Mouse (Mus musculus): ENCODE results near the gene Adk. TPM values are rescaled to one million over a fixed set of nuclear protein-coding genes. Genes with fewer than 3 reads are reported as not detected.
A peak's percentile ranks its signal among the peaks of the same experiment; 100 is the strongest.

Adk gene
- polyA plus RNA-seq, 1 experiment from 2014 or later: 223 TPM

- no peak overlapping the region for H3K4me2 ChIP-seq
- ATAC-seq (replicated peaks; ENCODE audit: insufficient number of reproducible peaks, insufficient read depth, low FRiP score, low read depth): no peak
- 44% methylated on average over 4 of the region's 4 CpGs for WGBS
- no peak overlapping the region for H3K27ac ChIP-seq
- H3K4me1 ChIP-seq (replicated peaks): peaks cover 3% of the 10 kb centered on the region; the same call in 1 of the 2 replicates
- H3K9ac ChIP-seq: no peak overlapping the region
- H3K9me3 ChIP-seq (replicated peaks): no peaks in the 10 kb centered on the region
- no peaks in the 10 kb centered on the region for H3K27me3 ChIP-seq
- H3K36me3 ChIP-seq: peaks cover 35% of the 10 kb centered on the region
- H3K4me3 ChIP-seq: no peak overlapping the region
Measured at GRCm38 (mm10) chr14:21039623-21040022, 12.8 kb upstream of the Adk start.

- Histone ChIP-seq H3K27me3 (no peaks in the 10 kb centered on the region), H3K4me1 (replicated peaks) (peaks cover 17% of the 10 kb centered on the region), H3K9ac (no peak overlapping the region), H3K27ac (no peak overlapping the region), H3K36me3 (peaks cover 8% of the 10 kb centered on the region), H3K4me2 (no peak overlapping the region), H3K9me3 (replicated peaks) (no peaks in the 10 kb centered on the region), H3K4me3 (no peak overlapping the region)
- ATAC-seq (replicated peaks; ENCODE audit: insufficient number of reproducible peaks, insufficient read depth, low FRiP score, low read depth): no peak
- 82% methylated on average over 2 of the region's 2 CpGs for WGBS
Measured at GRCm38 (mm10) chr14:21047840-21048239, 4.5 kb upstream of the Adk start.

GRCm38 (mm10) chr14:21048879-21049278 lies 3.5 kb upstream of the Adk start:
- ATAC-seq (replicated peaks; ENCODE audit: insufficient number of reproducible peaks, insufficient read depth, low FRiP score, low read depth): no peak
- H3K9ac ChIP-seq: no peak overlapping the region
- H3K27ac ChIP-seq: no peak overlapping the region
- H3K9me3 ChIP-seq (replicated peaks): no peaks in the 10 kb centered on the region
- H3K4me2 ChIP-seq: no peak overlapping the region
- no peaks in the 10 kb centered on the region for H3K27me3 ChIP-seq
- H3K4me3 ChIP-seq: no peak overlapping the region
- peaks cover 23% of the 10 kb centered on the region for H3K4me1 ChIP-seq (replicated peaks)
- H3K36me3 ChIP-seq: peaks cover 8% of the 10 kb centered on the region

DNA sequence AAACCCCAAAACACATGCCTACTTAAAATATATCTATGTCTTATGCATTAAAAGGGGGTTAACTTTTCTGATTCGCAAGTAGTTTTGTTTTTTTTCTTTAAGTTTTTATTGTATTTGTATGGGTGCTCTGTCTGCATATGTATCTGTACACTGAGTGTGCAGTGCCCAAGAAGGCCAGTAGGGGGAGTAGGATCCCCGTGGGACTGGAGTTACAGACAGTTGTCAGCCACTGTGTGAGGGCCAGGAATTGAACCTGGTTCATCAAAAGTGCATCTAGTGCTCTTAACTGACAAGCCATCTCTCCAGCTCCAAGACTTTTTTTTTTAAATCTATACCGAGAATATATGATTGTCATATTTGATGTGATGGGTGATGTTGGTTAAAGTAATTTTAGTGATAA lies 1.6 kb upstream of the Adk start:
- peaks cover 4% of the 10 kb centered on the region; the same call in 1 of the 2 replicates for H3K36me3 ChIP-seq
- H3K4me3 ChIP-seq: peak overlapping the region; percentile 77; the same call in 1 of the 2 replicates
- peaks cover 23% of the 10 kb centered on the region for H3K4me1 ChIP-seq (replicated peaks)
- no peak overlapping the region for H3K9ac ChIP-seq
- no peak for ATAC-seq (replicated peaks; ENCODE audit: insufficient number of reproducible peaks, insufficient read depth, low FRiP score, low read depth)
- peak overlapping the region; percentile 94; the same call in 1 of the 2 replicates for H3K4me2 ChIP-seq
- no peak overlapping the region for H3K27ac ChIP-seq
- no peaks in the 10 kb centered on the region for H3K9me3 ChIP-seq (replicated peaks)
- H3K27me3 ChIP-seq: no peaks in the 10 kb centered on the region
- 72% methylated on average over 3 of the region's 3 CpGs for WGBS

GRCm38 (mm10) chr14:21051380-21052111 lies 828 bp upstream of the Adk start:
- Histone ChIP-seq H3K4me1 (replicated peaks) (peaks cover 23% of the 10 kb centered on the region), H3K9me3 (replicated peaks) (no peaks in the 10 kb centered on the region), H3K27me3 (no peaks in the 10 kb centered on the region), H3K9ac (peak overlapping the region; percentile 79), H3K36me3 (no peaks in the 10 kb centered on the region), H3K4me2 (peak overlapping the region; percentile 94), H3K4me3 (peak overlapping the region; percentile 77), H3K27ac (peak overlapping the region; percentile 91)
- no peak for ATAC-seq (replicated peaks; ENCODE audit: insufficient number of reproducible peaks, insufficient read depth, low FRiP score, low read depth)
- WGBS: 8% methylated on average over 28 of the region's 28 CpGs

GRCm38 (mm10) chr14:21052781-21053130 lies 382 bp downstream of the Adk start:
- peak; percentile 82 for ATAC-seq (replicated peaks; ENCODE audit: insufficient number of reproducible peaks, insufficient read depth, low FRiP score, low read depth)
- Histone ChIP-seq H3K4me2 (peak overlapping the region; percentile 94), H3K4me1 (replicated peaks) (peaks cover 20% of the 10 kb centered on the region), H3K4me3 (peak overlapping the region; percentile 77), H3K9ac (peak overlapping the region; percentile 67), H3K9me3 (replicated peaks) (no peaks in the 10 kb centered on the region), H3K27me3 (no peaks in the 10 kb centered on the region), H3K27ac (peak overlapping the region; percentile 91), H3K36me3 (no peaks in the 10 kb centered on the region)
- under 1% methylated on average over 24 of the region's 25 CpGs for WGBS

DNA sequence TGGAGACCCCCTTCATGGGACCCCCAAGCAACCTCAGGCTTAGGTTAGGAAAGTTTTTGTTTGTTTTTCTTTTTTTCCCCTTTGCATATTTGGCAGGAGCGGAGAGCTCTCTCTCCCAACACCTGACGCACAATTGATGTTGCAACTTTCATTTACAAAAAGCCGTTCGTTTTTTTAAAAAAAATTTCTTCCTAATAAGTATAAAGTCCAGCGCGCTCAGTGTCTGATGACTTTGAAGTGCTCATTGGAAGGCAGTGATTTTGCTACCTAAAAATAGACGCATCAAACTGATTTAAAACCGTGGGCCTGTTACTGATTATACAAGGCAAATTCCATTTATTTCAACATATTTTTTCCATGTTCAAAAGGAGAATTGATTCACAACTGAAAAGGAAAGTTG lies 777 bp downstream of the Adk start:
- Histone ChIP-seq H3K4me3 (peak overlapping the region; percentile 77), H3K27me3 (no peaks in the 10 kb centered on the region), H3K4me2 (peak overlapping the region; percentile 94), H3K4me1 (replicated peaks) (peaks cover 18% of the 10 kb centered on the region), H3K9ac (peak overlapping the region; percentile 67), H3K36me3 (no peaks in the 10 kb centered on the region), H3K9me3 (replicated peaks) (no peaks in the 10 kb centered on the region), H3K27ac (peak overlapping the region; percentile 91)
- no peak for ATAC-seq (replicated peaks; ENCODE audit: insufficient number of reproducible peaks, insufficient read depth, low FRiP score, low read depth)
- WGBS: 4% methylated on average over 8 of the region's 8 CpGs

- Histone ChIP-seq H3K27me3 (no peaks in the 10 kb centered on the region), H3K27ac (peak overlapping the region; percentile 91; the same call in 1 of the 2 replicates), H3K4me1 (replicated peaks) (peaks cover 17% of the 10 kb centered on the region), H3K4me2 (peak overlapping the region; percentile 94), H3K4me3 (peak overlapping the region; percentile 77), H3K36me3 (no peaks in the 10 kb centered on the region), H3K9me3 (replicated peaks) (no peaks in the 10 kb centered on the region), H3K9ac (0 out of 2 replicates have a peak overlapping the region, but pooled peaks have one; percentile 67)
- ATAC-seq (replicated peaks; ENCODE audit: insufficient number of reproducible peaks, insufficient read depth, low FRiP score, low read depth): no peak
- WGBS: 42% methylated on average over 7 of the region's 7 CpGs
Measured at GRCm38 (mm10) chr14:21053586-21053985, 1.2 kb downstream of the Adk start.

- ATAC-seq (replicated peaks; ENCODE audit: insufficient number of reproducible peaks, insufficient read depth, low FRiP score, low read depth): no peak
- WGBS: 79% methylated on average over 2 of the region's 2 CpGs
Measured at GRCm38 (mm10) chr14:21058972-21059371, 6.6 kb downstream of the Adk start.

GRCm38 (mm10) chr14:21062766-21063513 lies 10.6 kb downstream of the Adk start:
- Histone ChIP-seq H3K27me3 (no peaks in the 10 kb centered on the region), H3K36me3 (no peaks in the 10 kb centered on the region), H3K9me3 (replicated peaks) (no peaks in the 10 kb centered on the region), H3K4me2 (no peak overlapping the region), H3K9ac (no peak overlapping the region), H3K4me3 (no peak overlapping the region), H3K4me1 (replicated peaks) (peaks cover 19% of the 10 kb centered on the region), H3K27ac (no peak overlapping the region)
- no peak for ATAC-seq (replicated peaks; ENCODE audit: insufficient number of reproducible peaks, insufficient read depth, low FRiP score, low read depth)
- 66% methylated on average over 5 of the region's 5 CpGs for WGBS

More at GRCm38 (mm10) chr14:21058972-21059371, 6.6 kb downstream of the Adk start:
- H3K27ac ChIP-seq: no peak overlapping the region
- H3K9ac ChIP-seq: no peak overlapping the region
- no peaks in the 10 kb centered on the region for H3K27me3 ChIP-seq
- no peak overlapping the region for H3K4me2 ChIP-seq
- H3K36me3 ChIP-seq: no peaks in the 10 kb centered on the region
- H3K4me3 ChIP-seq: no peak overlapping the region
- H3K4me1 ChIP-seq (replicated peaks): peaks cover 5% of the 10 kb centered on the region; the same call in 1 of the 2 replicates
- no peaks in the 10 kb centered on the region for H3K9me3 ChIP-seq (replicated peaks)

DNA sequence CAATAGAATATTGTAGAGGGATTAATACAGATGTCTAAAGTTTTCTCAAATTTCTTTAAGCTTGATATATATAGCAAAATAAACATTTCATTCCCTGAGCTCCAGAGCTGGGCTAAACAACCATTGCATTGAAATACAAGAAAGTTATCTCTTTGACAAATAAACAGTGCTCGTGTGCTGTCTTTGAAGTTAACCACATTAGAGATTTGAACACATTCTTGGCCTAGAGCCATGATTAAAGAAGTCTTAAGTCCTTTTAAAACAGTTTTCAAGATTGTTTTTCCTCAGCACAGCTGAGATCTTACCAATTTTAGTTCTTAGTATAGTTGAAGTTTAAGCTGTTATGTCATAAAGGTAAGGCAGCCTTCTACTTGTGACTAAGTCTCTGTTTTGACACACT lies 11.9 kb downstream of the Adk start:
- H3K4me1 ChIP-seq (replicated peaks): peaks cover 14% of the 10 kb centered on the region; the same call in 1 of the 2 replicates
- H3K36me3 ChIP-seq: no peaks in the 10 kb centered on the region
- no peak overlapping the region for H3K4me2 ChIP-seq
- no peak overlapping the region for H3K4me3 ChIP-seq
- no peaks in the 10 kb centered on the region for H3K9me3 ChIP-seq (replicated peaks)
- H3K27ac ChIP-seq: no peak overlapping the region
- no peak for ATAC-seq (replicated peaks; ENCODE audit: insufficient number of reproducible peaks, insufficient read depth, low FRiP score, low read depth)
- 23% methylated on average over 1 of the region's 1 CpGs for WGBS
- no peak overlapping the region for H3K9ac ChIP-seq
- H3K27me3 ChIP-seq: no peaks in the 10 kb centered on the region

Data from heart, embryonic 15.5 days (tissue).